Mouse (Mus musculus): ENCODE data around the gene Cdh22. TPM values are rescaled to one million over a fixed set of nuclear protein-coding genes. Genes with fewer than 3 reads are reported as not detected.

Gene Cdh22
- polyA plus RNA-seq, 1 experiment from 2014 or later: 0.50 TPM

DNA sequence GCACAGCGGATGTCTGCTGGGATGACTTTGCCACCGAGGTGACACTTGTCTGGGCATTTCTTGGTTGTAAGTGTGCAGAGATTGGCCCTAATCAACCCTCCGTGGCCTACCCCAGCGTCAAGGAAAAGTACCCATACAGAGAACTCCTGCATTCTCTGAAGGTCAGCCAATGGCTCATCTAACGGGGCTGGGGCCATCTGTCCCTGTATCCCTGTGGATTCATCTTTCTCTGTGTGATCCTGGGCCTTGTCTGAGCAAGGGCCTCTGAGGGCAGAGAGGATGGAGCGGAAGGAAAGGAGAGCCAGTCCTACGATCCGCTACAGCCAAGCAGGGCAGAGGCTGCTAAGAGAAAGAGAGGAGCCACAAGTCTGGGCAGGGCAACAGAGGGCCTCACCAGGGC is 15.7 kb downstream of the Cdh22 start:
- no peak overlapping the region for H3K27ac ChIP-seq (ENCODE audit: low read length)
- H3K4me3 ChIP-seq (ENCODE audit: low read length): no peak overlapping the region
- H3K36me3 ChIP-seq (ENCODE audit: control insufficient read depth, insufficient read depth, low read length): no peaks in the 10 kb centered on the region
- H3K9ac ChIP-seq (ENCODE audit: low read depth, low read length): no peak overlapping the region
- H3K4me1 ChIP-seq (ENCODE audit: control insufficient read depth, insufficient read depth, low read length): peaks cover 6% of the 10 kb centered on the region
- H3K9me3 ChIP-seq (ENCODE audit: control insufficient read depth, low read length): no peaks in the 10 kb centered on the region
- no peak for ATAC-seq
- no peak overlapping the region for H3K4me2 ChIP-seq (ENCODE audit: low read depth, low read length)
- peaks cover 52% of the 10 kb centered on the region for H3K27me3 ChIP-seq (replicated peaks; ENCODE audit: control insufficient read depth, insufficient read depth, low read length)
- 79% methylated on average over 8 of the region's 8 CpGs for WGBS

DNA sequence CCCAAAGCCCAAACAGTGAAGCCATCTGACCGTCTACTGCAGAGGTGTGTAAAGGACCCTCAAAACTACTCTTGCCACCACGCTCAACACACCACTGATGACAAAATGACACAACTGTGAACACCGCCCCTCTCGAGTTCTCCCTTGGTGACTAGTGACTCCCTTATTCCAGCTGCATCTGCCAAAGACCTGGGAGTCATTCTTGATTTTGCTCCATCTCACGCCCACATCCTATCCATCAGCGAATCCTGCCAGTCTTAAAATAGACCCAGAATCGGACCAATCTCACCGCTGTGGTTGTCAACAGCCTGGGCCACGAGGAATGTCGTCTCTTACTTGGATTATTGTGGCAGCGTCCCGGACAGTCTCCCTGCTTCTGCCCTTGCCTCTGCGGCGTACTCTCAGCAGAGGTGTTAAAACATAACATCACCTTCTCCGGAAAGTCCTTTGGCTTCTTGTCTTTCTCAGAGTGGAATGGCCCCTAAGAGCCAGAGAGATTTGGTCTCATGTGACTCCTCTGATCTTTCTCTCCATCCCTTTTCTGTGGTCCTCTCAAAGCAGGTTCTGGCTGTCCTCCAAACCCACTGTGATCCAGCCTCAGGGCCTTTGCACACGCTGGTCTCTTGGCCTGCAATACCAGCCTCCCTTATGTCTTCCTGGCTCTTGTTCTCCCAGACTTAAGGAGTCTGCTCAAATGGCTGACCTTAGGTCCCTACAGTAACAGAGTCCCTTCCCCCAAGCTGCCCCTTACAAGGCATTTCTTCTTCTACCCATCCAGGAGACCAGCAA is 17.1 kb downstream of the Cdh22 start:
- Histone ChIP-seq H3K27ac (ENCODE audit: low read length) (no peak overlapping the region), H3K27me3 (replicated peaks; ENCODE audit: control insufficient read depth, insufficient read depth, low read length) (peaks cover 55% of the 10 kb centered on the region), H3K4me1 (ENCODE audit: control insufficient read depth, insufficient read depth, low read length) (peaks cover 6% of the 10 kb centered on the region), H3K9ac (ENCODE audit: low read depth, low read length) (no peak overlapping the region), H3K4me2 (ENCODE audit: low read depth, low read length) (no peak overlapping the region), H3K9me3 (ENCODE audit: control insufficient read depth, low read length) (no peaks in the 10 kb centered on the region), H3K36me3 (ENCODE audit: control insufficient read depth, insufficient read depth, low read length) (no peaks in the 10 kb centered on the region), H3K4me3 (ENCODE audit: low read length) (no peak overlapping the region)
- ATAC-seq: no peak
- 88% methylated on average over 16 of the region's 16 CpGs for WGBS

DNA sequence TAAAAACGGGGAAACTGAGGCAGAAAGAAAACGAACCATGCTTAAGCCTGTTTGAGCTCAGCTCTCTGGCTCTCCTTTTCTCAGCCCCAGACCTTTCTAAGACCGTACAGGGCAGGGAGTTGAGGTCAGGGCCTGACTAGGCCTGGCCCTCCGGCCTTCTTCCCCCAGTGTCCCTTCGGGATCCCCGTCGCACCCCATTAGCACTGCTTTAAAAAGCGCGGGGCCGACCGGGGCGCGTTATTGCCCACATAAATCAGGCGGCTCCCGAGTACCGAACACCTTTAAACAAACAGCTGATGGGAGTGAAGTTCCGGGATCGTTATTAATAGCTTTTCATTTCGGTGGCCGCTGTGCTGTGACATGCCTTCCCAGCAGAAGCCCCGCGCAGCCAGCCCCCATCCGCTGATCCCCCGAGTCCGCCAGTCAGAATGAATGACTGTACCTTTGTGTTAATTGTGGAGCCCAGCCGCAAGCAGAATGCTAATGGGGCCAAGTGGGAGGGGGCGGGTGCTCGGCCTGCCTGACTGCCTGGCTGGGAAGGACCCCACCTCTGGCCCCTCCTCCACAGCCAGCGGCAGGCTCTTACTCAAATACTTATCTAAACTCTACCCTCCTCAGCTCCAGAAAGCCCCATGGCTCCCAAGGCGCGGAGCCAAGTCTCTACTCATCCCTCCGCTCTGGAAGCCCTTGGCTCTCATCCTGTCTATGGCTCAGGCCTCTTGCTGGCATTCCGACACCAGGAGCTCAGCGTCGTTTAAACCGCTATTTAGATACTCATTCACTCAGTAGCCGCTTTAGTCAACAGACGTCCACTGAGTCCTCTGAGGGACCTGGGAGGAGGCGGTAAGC is 19.3 kb downstream of the Cdh22 start:
- no peak overlapping the region for H3K9ac ChIP-seq (ENCODE audit: low read depth, low read length)
- no peak for ATAC-seq
- no peaks in the 10 kb centered on the region for H3K9me3 ChIP-seq (ENCODE audit: control insufficient read depth, low read length)

GRCm38 (mm10) chr2:165211426-165212079 is 23.1 kb downstream of the Cdh22 start:
- WGBS: 4% methylated on average over 20 of the region's 20 CpGs
- no peaks in the 10 kb centered on the region for H3K9me3 ChIP-seq (ENCODE audit: control insufficient read depth, low read length)
- no peak for ATAC-seq
- H3K27me3 ChIP-seq (replicated peaks; ENCODE audit: control insufficient read depth, insufficient read depth, low read length): peaks cover 58% of the 10 kb centered on the region
- no peaks in the 10 kb centered on the region for H3K36me3 ChIP-seq (ENCODE audit: control insufficient read depth, insufficient read depth, low read length)
- H3K4me1 ChIP-seq (ENCODE audit: control insufficient read depth, insufficient read depth, low read length): peaks cover 13% of the 10 kb centered on the region
- no peak overlapping the region for H3K9ac ChIP-seq (ENCODE audit: low read depth, low read length)
- H3K27ac ChIP-seq (ENCODE audit: low read length): no peak overlapping the region
- no peak overlapping the region for H3K4me2 ChIP-seq (ENCODE audit: low read depth, low read length)
- no peak overlapping the region for H3K4me3 ChIP-seq (ENCODE audit: low read length)

More for the DNA sequence above, 19.3 kb downstream of the Cdh22 start:
- Histone ChIP-seq H3K27ac (ENCODE audit: low read length) (no peak overlapping the region), H3K27me3 (replicated peaks; ENCODE audit: control insufficient read depth, insufficient read depth, low read length) (peaks cover 55% of the 10 kb centered on the region), H3K4me2 (ENCODE audit: low read depth, low read length) (peak overlapping the region; percentile 44), H3K36me3 (ENCODE audit: control insufficient read depth, insufficient read depth, low read length) (no peaks in the 10 kb centered on the region), H3K4me3 (ENCODE audit: low read length) (peak overlapping the region; percentile 11; the same call in 1 of the 2 replicates), H3K4me1 (ENCODE audit: control insufficient read depth, insufficient read depth, low read length) (peaks cover 13% of the 10 kb centered on the region)
- 2% methylated on average over 39 of the region's 39 CpGs for WGBS

GRCm38 (mm10) chr2:165210948-165211347 is 23.7 kb downstream of the Cdh22 start:
- Histone ChIP-seq H3K4me2 (ENCODE audit: low read depth, low read length) (no peak overlapping the region), H3K4me3 (ENCODE audit: low read length) (no peak overlapping the region), H3K4me1 (ENCODE audit: control insufficient read depth, insufficient read depth, low read length) (peaks cover 12% of the 10 kb centered on the region), H3K36me3 (ENCODE audit: control insufficient read depth, insufficient read depth, low read length) (no peaks in the 10 kb centered on the region), H3K27ac (ENCODE audit: low read length) (no peak overlapping the region), H3K27me3 (replicated peaks; ENCODE audit: control insufficient read depth, insufficient read depth, low read length) (peaks cover 53% of the 10 kb centered on the region), H3K9me3 (ENCODE audit: control insufficient read depth, low read length) (no peaks in the 10 kb centered on the region), H3K9ac (ENCODE audit: low read depth, low read length) (no peak overlapping the region)
- no peak for ATAC-seq
- WGBS: under 1% methylated on average over 15 of the region's 15 CpGs

GRCm38 (mm10) chr2:165207689-165208088 is 27.0 kb downstream of the Cdh22 start:
- no peaks in the 10 kb centered on the region for H3K9me3 ChIP-seq (ENCODE audit: control insufficient read depth, low read length)
- no peak overlapping the region for H3K4me3 ChIP-seq (ENCODE audit: low read length)
- WGBS: 60% methylated on average over 11 of the region's 11 CpGs
- peaks cover 6% of the 10 kb centered on the region for H3K4me1 ChIP-seq (ENCODE audit: control insufficient read depth, insufficient read depth, low read length)
- H3K4me2 ChIP-seq (ENCODE audit: low read depth, low read length): no peak overlapping the region
- peaks cover 32% of the 10 kb centered on the region for H3K27me3 ChIP-seq (replicated peaks; ENCODE audit: control insufficient read depth, insufficient read depth, low read length)
- no peak overlapping the region for H3K27ac ChIP-seq (ENCODE audit: low read length)
- H3K9ac ChIP-seq (ENCODE audit: low read depth, low read length): no peak overlapping the region
- ATAC-seq: no peak
- H3K36me3 ChIP-seq (ENCODE audit: control insufficient read depth, insufficient read depth, low read length): no peaks in the 10 kb centered on the region

DNA sequence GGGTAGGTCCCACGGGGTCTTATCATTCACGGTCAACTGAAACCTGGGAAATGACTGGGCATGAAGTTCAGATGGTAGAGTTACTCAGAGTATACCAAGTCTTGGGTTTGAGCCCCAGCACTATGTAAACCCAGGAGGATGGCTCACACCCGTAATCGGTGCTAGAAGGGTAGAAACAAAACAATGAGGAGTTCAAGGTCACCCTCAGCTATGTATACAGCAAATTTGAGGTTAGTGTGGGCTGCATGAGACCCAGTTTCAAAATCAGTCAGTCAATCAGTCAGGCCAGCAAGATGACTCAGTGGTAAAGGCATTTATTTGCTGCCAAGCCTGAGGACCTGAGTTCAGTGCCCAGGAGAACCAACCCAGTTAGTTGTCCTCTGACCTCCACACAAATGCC is 27.6 kb downstream of the Cdh22 start:
- H3K9me3 ChIP-seq (ENCODE audit: control insufficient read depth, low read length): no peaks in the 10 kb centered on the region
- H3K27ac ChIP-seq (ENCODE audit: low read length): no peak overlapping the region
- no peak overlapping the region for H3K4me2 ChIP-seq (ENCODE audit: low read depth, low read length)
- no peak overlapping the region for H3K4me3 ChIP-seq (ENCODE audit: low read length)
- WGBS: 83% methylated on average over 4 of the region's 4 CpGs
- ATAC-seq: no peak
- peaks cover 11% of the 10 kb centered on the region for H3K4me1 ChIP-seq (ENCODE audit: control insufficient read depth, insufficient read depth, low read length)
- H3K27me3 ChIP-seq (replicated peaks; ENCODE audit: control insufficient read depth, insufficient read depth, low read length): peaks cover 28% of the 10 kb centered on the region
- no peaks in the 10 kb centered on the region for H3K36me3 ChIP-seq (ENCODE audit: control insufficient read depth, insufficient read depth, low read length)
- H3K9ac ChIP-seq (ENCODE audit: low read depth, low read length): no peak overlapping the region

DNA sequence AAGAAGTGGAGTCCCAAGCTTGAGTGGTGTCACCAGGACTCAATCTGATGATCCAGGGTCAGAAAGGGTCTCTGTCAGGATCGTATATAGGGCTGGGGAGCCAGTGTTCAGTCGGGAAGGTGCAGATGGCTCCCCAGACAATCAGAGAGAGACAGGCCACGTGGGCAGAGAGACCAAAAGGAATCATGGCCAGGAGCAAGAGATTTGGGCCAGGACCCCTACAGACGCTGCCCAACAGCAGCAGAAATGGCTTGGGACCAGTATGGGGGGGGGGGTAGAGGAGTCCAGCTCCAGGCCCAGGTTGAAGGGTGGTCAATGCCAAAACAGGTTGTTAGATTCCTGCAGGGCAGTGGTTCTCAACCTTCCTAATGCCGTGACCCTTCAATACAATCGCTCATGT is 29.2 kb downstream of the Cdh22 start:
- Histone ChIP-seq H3K27me3 (replicated peaks; ENCODE audit: control insufficient read depth, insufficient read depth, low read length) (peaks cover 25% of the 10 kb centered on the region), H3K27ac (ENCODE audit: low read length) (no peak overlapping the region), H3K9me3 (ENCODE audit: control insufficient read depth, low read length) (no peaks in the 10 kb centered on the region), H3K4me3 (ENCODE audit: low read length) (no peak overlapping the region), H3K4me2 (ENCODE audit: low read depth, low read length) (no peak overlapping the region), H3K9ac (ENCODE audit: low read depth, low read length) (no peak overlapping the region), H3K4me1 (ENCODE audit: control insufficient read depth, insufficient read depth, low read length) (peaks cover 9% of the 10 kb centered on the region), H3K36me3 (ENCODE audit: control insufficient read depth, insufficient read depth, low read length) (no peaks in the 10 kb centered on the region)
- ATAC-seq: no peak
- 66% methylated on average over 6 of the region's 6 CpGs for WGBS

DNA sequence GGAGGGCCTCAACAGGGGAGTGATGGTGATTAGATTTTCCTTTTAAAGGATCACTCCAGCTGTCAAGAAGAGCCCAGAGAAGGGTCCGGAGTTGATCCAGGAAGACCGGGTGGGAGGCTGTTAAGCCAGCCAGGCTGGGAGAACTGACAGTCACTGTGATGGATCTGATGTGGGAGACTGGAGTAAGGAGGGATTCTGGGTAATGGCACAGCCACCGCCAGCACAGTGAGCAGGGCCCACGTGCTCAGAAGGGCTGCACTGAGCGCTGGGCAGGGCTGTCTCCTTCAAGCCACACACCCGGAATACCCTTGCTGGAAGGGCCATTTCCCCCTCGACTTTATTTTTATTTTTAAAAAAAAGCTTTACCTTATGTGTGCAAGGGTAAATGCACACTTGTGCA is 29.7 kb downstream of the Cdh22 start:
- H3K27ac ChIP-seq (ENCODE audit: low read length): no peak overlapping the region
- H3K9me3 ChIP-seq (ENCODE audit: control insufficient read depth, low read length): no peaks in the 10 kb centered on the region
- no peak for ATAC-seq
- H3K36me3 ChIP-seq (ENCODE audit: control insufficient read depth, insufficient read depth, low read length): no peaks in the 10 kb centered on the region
- WGBS: 26% methylated on average over 7 of the region's 7 CpGs
- H3K4me3 ChIP-seq (ENCODE audit: low read length): no peak overlapping the region
- H3K27me3 ChIP-seq (replicated peaks; ENCODE audit: control insufficient read depth, insufficient read depth, low read length): peaks cover 20% of the 10 kb centered on the region
- peaks cover 9% of the 10 kb centered on the region for H3K4me1 ChIP-seq (ENCODE audit: control insufficient read depth, insufficient read depth, low read length)
- no peak overlapping the region for H3K4me2 ChIP-seq (ENCODE audit: low read depth, low read length)
- no peak overlapping the region for H3K9ac ChIP-seq (ENCODE audit: low read depth, low read length)

Data from intestine, embryonic 16.5 days (tissue).